Mouse (Mus musculus): ENCODE data around the gene Rpl3. TPM values are rescaled to one million over a fixed set of nuclear protein-coding genes. Genes with fewer than 3 reads are reported as not detected.

The Rpl3 gene
- total RNA-seq, 2 experiments from 2014 or later: 526 to 554 TPM

GRCm38 (mm10) chr15:80115866-80116794 lies 24.5 kb upstream of the Rpl3 start:
- DNase-seq (ENCODE audit: low spot score in 2 of 2): no peak

GRCm38 (mm10) chr15:80115256-80115655 lies 23.6 kb upstream of the Rpl3 start:
- no peak for DNase-seq (ENCODE audit: low spot score in 2 of 2)

- no peak for DNase-seq (ENCODE audit: low spot score in 2 of 2)
Observed at GRCm38 (mm10) chr15:80114414-80114813, 22.7 kb upstream of the Rpl3 start.

GRCm38 (mm10) chr15:80112499-80112898 lies 20.8 kb upstream of the Rpl3 start:
- no peak for DNase-seq (ENCODE audit: low spot score in 2 of 2)

GRCm38 (mm10) chr15:80111436-80111835 lies 19.8 kb upstream of the Rpl3 start:
- no peak for DNase-seq (ENCODE audit: low spot score in 2 of 2)

GRCm38 (mm10) chr15:80107575-80107974 lies 15.9 kb upstream of the Rpl3 start:
- no peak for DNase-seq (ENCODE audit: low spot score in 2 of 2)

- DNase-seq (ENCODE audit: low spot score in 2 of 2): peak in 1 of 2 experiments; percentile 34
Observed at GRCm38 (mm10) chr15:80107143-80107542, 15.5 kb upstream of the Rpl3 start.

DNA sequence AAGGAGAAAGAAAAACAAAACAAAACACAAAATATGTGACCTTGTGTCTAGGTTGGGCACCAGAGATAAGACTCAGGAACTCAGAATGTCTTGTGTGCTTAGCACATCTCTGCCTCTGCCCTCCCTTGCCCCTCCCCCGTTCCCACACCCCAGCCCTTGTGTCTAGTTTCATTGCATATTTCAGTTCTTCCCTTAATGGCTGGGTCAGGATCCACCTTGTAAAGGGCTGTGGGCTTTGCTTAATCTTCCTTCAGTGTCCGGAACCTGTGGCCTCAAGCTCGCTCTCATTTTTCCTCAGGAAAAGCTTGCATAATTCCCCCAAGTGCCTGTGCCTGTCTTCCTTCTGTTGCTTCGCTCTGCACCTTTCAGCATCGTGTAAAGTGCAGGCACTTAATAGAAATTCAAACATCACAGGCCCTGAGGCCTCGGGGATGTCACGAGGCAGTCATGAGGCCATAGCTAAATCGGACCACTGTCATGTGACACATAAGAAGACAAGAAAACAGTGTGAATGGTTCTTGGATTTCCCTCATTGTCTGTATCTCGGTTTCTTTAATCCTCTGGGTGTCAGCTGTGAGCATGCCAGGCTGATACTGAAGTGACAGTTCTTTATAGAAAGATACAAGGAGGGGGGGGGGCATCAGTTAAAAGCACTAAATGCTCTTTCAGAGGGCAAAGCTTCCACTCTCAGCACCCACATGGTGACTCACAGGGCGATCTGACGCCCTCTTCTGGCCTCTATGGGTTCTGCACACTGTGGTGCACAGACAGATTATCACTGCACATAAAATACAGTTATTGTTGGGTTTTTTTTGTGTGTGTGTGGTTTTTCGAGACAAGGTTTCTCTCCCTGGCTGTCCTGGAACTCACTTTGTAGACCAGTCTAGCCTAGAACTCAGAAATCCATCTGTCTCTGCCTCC lies 14.1 kb upstream of the Rpl3 start:
- DNase-seq (ENCODE audit: low spot score in 2 of 2): no peak

GRCm38 (mm10) chr15:80102495-80102894 lies 10.8 kb upstream of the Rpl3 start:
- DNase-seq (ENCODE audit: low spot score in 2 of 2): no peak

- no peak for DNase-seq (ENCODE audit: low spot score in 2 of 2)
Observed at GRCm38 (mm10) chr15:80101503-80101902, 9.8 kb upstream of the Rpl3 start.

- DNase-seq (ENCODE audit: low spot score in 2 of 2): no peak
Observed at GRCm38 (mm10) chr15:80100871-80101270, 9.2 kb upstream of the Rpl3 start.

- no peak for DNase-seq (ENCODE audit: low spot score in 2 of 2)
Observed at GRCm38 (mm10) chr15:80100196-80100595, 8.5 kb upstream of the Rpl3 start.

DNA sequence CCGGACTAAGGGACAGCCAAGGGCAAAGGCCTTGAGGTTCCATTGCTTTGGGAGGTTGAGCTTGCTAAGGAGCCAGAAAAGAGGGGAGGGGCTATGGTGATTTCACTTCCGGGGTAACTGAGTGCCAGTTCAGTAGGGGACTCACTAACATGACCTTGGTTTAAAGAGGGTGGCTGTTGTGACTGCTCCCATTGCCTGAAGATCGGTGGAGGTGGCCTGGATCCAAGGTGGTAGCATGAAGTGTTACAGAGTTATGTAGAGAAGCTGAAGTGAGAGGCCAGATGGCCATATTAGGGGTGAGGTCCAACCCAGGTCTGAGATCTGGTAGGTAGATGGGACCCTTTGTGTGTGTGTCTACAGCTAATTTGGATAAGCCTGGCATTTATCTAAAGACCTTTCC lies 7.8 kb upstream of the Rpl3 start:
- no peak for DNase-seq (ENCODE audit: low spot score in 2 of 2)

DNA sequence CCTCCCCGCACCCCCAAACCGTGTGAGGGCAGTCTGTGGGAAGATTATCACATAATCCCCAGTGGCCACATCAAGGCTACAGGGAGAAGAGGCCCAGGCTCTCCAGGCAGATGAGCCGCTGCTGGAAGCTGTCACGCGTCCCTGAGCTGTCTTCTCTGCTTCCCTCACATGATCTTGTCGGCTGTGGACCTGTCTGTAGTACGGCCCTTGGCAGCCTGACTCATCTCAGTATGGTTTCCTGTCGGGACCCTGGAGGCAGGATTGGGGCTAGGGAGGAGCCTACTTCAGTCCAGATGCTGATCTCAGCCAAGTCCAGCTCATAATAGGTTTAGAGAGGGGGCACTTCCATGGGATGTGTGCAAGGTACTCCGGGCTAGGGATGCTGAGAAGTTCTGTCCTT lies 7.1 kb upstream of the Rpl3 start:
- peak in 1 of 2 experiments; percentile 43 for DNase-seq (ENCODE audit: low spot score in 2 of 2)

GRCm38 (mm10) chr15:80097999-80098461 lies 6.4 kb upstream of the Rpl3 start:
- DNase-seq (ENCODE audit: low spot score in 2 of 2): no peak

- DNase-seq (ENCODE audit: low spot score in 2 of 2): no peak
Observed at GRCm38 (mm10) chr15:80096946-80097881, 5.5 kb upstream of the Rpl3 start.

DNA sequence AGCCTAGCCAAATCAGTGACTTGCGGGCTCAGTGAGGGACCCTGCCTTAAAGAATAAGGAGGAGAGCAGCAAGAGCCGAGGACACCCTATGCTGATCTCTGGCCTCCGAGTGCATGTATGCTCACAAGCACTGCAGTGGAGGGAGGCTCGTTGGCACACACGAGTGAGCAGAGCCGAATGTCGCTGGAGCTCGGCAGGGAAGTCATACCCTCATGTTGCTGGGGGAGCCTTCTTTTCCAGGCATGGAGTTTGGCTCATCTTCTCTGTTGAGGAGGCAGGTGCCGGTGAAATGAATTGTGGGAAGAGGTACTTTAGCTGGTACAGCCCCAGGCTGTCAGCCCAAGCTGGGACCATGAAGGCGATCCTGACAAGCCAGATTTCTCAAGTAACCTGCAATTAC lies 4.7 kb upstream of the Rpl3 start:
- no peak for DNase-seq (ENCODE audit: low spot score in 2 of 2)

DNA sequence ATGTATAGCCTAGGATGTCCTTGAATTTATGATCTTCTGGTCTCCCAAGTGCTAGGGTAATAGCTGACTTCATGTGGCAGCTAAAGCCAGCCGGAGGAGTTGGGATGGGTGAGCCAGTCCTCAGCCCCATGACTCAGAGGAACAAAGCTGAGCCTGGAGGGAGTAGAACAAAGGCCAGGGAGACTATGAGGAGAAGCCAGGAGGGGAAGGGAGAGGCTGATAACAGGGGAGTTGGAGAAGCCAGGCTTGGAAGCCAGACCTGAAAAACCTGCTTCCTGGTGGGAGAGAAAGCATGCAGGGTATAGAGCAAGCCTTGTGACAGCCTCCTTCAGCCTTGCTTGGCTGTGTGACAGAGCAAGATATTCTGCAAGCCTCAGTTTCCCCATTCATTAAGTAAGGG lies 3.9 kb upstream of the Rpl3 start:
- no peak for DNase-seq (ENCODE audit: low spot score in 2 of 2)

- DNase-seq (ENCODE audit: low spot score in 2 of 2): no peak
Observed at GRCm38 (mm10) chr15:80094201-80094600, 2.5 kb upstream of the Rpl3 start.

DNA sequence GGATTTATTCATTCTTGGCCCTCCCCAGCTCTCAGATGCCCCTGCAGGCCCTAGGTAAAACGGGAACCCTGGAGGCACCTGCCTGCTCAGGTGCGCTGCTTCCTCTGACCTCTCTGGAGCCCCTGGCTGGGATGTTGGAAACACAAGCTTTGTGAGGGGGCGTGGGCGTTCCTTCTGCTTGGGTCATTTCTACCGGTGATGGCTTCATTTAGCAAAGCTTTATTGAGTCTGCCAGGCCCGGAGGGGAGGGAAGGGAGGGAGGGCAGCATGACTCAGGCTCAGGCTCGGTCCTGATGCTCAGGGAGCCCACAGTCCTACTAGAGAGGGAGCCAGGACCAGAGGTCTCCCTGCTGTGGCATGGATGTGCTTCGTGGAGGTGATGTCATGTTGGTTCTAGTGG lies 931 bp upstream of the Rpl3 start:
- peak; percentile 50 to 65 for DNase-seq (ENCODE audit: low spot score in 2 of 2)

DNA sequence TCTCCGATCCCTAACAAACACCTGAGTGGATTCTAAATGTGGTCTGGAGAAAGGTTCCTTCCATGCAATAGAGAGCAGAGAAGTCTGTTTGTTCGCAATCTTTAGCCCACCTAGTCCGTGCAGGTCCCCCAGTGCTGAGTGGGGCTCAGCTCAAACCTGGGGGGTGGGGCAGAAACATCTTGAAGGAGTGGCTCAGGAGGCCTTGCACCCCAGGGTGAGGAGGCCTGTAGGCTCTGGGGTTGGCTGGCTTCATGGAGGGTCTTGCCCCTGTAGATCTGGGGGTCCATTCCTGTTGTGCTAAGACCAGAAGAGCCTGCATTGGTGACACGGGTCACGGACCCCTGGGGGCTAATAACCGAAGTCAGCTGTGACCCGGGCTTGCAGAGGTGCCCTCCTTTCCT lies 373 bp upstream of the Rpl3 start:
- DNase-seq (ENCODE audit: low spot score in 2 of 2): no peak
